Mouse (Mus musculus): ENCODE measurements at regions not wholly inside any gene's neighbourhood (a gene's known extent, or its start where the extent isn't known, plus 50 kb on each side); places are given as distances from the start of the nearest gene placed in this dataset.

GRCm38 (mm10) chr9:34427711-34428110 lies 58.0 kb upstream of the Kirrel3 start:
- peak; percentile 23 for DNase-seq
